Mouse (Mus musculus) MEL (cell line): ENCODE results near the gene Col4a2.

Source experiments
- CHD2 ChIP-seq: IDR thresholded peaks from 2 replicates; pipeline ENCODE4 v1.6.1; 2011; ENCODE audit warnings: low read length, improper control_type of control experiment
- CTCF ChIP-seq, 3 experiments: IDR thresholded peaks in 2 of 3; conservative IDR thresholded peaks in 1 of 3; 2 replicates each; pipeline ENCODE4 v1.5.1; 2011 to 2012; ENCODE audit warnings: low read length in 3 of 3, low read depth in 2 of 3, mild to moderate bottlenecking in 2 of 3, improper control_type of control experiment in 1 of 3, inconsistent platforms in 1 of 3, mixed read lengths in 1 of 3, moderate library complexity in 1 of 3; ENCODE audit not compliant: control insufficient read depth in 1 of 3, insufficient read depth in 1 of 3, poor library complexity in 1 of 3, severe bottlenecking in 1 of 3
- E2F4 ChIP-seq: IDR thresholded peaks from 2 replicates; pipeline ENCODE4 v1.6.1; 2011; ENCODE audit warnings: low read depth, low read length, improper control_type of control experiment, borderline replicate concordance
- ELF1 ChIP-seq: IDR thresholded peaks from 2 replicates; pipeline ENCODE4 v1.6.1; 2014; ENCODE audit warnings: low read depth, mild to moderate bottlenecking, inconsistent platforms, low read length, improper control_type of control experiment, moderate library complexity
- EP300 ChIP-seq, 2 experiments: IDR thresholded peaks; 2 replicates each; pipeline ENCODE4 v1.6.1; 2011; ENCODE audit warnings: improper control_type of control experiment in 2 of 2, low read length in 2 of 2, low read depth in 1 of 2, mild to moderate bottlenecking in 1 of 2
- ETS1 ChIP-seq: IDR thresholded peaks from 2 replicates; pipeline ENCODE4 v1.6.1; 2012; ENCODE audit warnings: low read depth, mild to moderate bottlenecking, inconsistent platforms, low read length, improper control_type of control experiment, moderate library complexity
- GATA1 ChIP-seq: IDR thresholded peaks from 2 replicates; pipeline ENCODE4 v1.6.1; 2011; ENCODE audit warnings: low read depth, low read length, improper control_type of control experiment
- MAX ChIP-seq: IDR thresholded peaks from 2 replicates; pipeline ENCODE4 v1.6.1; 2011; ENCODE audit warnings: low read length, improper control_type of control experiment
- POLR2A ChIP-seq, 2 experiments: IDR thresholded peaks; 2 replicates each; pipeline ENCODE4 v1.6.1; 2011 to 2012; ENCODE audit warnings: low read length in 2 of 2, mild to moderate bottlenecking in 2 of 2, control low read depth in 1 of 2, improper control_type of control experiment in 1 of 2, low read depth in 1 of 2, moderate library complexity in 1 of 2; ENCODE audit not compliant: control insufficient read depth in 1 of 2, insufficient read depth in 1 of 2, poor library complexity in 1 of 2
- SIN3A ChIP-seq: IDR thresholded peaks from 2 replicates; pipeline ENCODE4 v1.6.1; 2012; ENCODE audit warnings: low read length, improper control_type of control experiment, inconsistent platforms
- TAL1 ChIP-seq: IDR thresholded peaks from 2 replicates; pipeline ENCODE4 v1.6.1; 2012; ENCODE audit warnings: mild to moderate bottlenecking, inconsistent platforms, low read length, moderate library complexity, mixed read lengths
- TBP ChIP-seq: IDR thresholded peaks from 2 replicates; pipeline ENCODE4 v1.8.0; 2011; ENCODE audit warnings: low read depth, low read length, improper control_type of control experiment
- TCF12 ChIP-seq: IDR thresholded peaks from 2 replicates; pipeline ENCODE4 v1.6.1; 2014; ENCODE audit warnings: low read depth, mild to moderate bottlenecking, inconsistent platforms, low read length, improper control_type of control experiment, moderate library complexity
- ZMIZ1 ChIP-seq: IDR thresholded peaks from 2 replicates; pipeline ENCODE4 v1.6.1; 2012; ENCODE audit warnings: low read depth, mild to moderate bottlenecking, inconsistent platforms, low read length, improper control_type of control experiment, moderate library complexity

- TF ChIP-seq CTCF (IDR thresholded peaks at IDR 0.05 in 2 of 3, conservative IDR thresholded peaks at IDR 0.05 in 1 of 3; ENCODE audit: control insufficient read depth in 1 of 3, insufficient read depth in 1 of 3, low read depth in 2 of 3, low read length in 3 of 3, poor library complexity in 1 of 3, severe bottlenecking in 1 of 3): no peak
- TF ChIP-seq GATA1: no peak
- no peak for TF ChIP-seq E2F4
- TF ChIP-seq ZMIZ1: no peak
- TF ChIP-seq MAX: no peak
- no peak for TF ChIP-seq SIN3A
- TF ChIP-seq POLR2A (IDR thresholded peaks at IDR 0.05; ENCODE audit: control insufficient read depth in 1 of 2, insufficient read depth in 1 of 2, low read depth in 1 of 2, low read length in 2 of 2, poor library complexity in 1 of 2): no peak
- TF ChIP-seq ELF1: no peak
- no peak for TF ChIP-seq TBP
- TF ChIP-seq EP300 (IDR thresholded peaks at IDR 0.05; ENCODE audit: low read depth in 1 of 2, low read length in 2 of 2): no peak
- no peak for TF ChIP-seq TCF12
- no peak for TF ChIP-seq CHD2
- TF ChIP-seq ETS1: no peak
- TF ChIP-seq TAL1: no peak
Measured at GRCm38 (mm10) chr8:11337642-11338041, 25.0 kb downstream of the Col4a2 start.
